Mouse (Mus musculus) midbrain, embryonic 14.5 days (tissue): Measurements from ENCODE around the gene Kera. TPM values are rescaled to one million over a fixed set of nuclear protein-coding genes. Genes with fewer than 3 reads are reported as not detected.

Source experiments
- ATAC-seq: fragments of 200-750 bp; cut with Nextera tagmentation; 2 replicates; pipeline ENCODE4 v1.8.0; 2017; ENCODE audit warnings: moderate number of reproducible peaks, moderate library complexity; ENCODE audit not compliant: low FRiP score, low TSS enrichment
- DNase-seq: peaks from one replicate; pipeline ENCODE4 v3.0.0-alpha.2; 2015
- H3K27ac ChIP-seq: fragments of 300-500 bp; sonication (generic); replicated peaks from 2 replicates; pipeline ENCODE4 v1.5.1; 2014; ENCODE audit warnings: mild to moderate bottlenecking, low read depth, low read length, moderate library complexity
- H3K27me3 ChIP-seq: fragments of 300-500 bp; sonication (generic); 2 replicates; pipeline ENCODE4 v1.6.1; 2014; ENCODE audit warnings: low read length, control low read depth, mixed read lengths; ENCODE audit not compliant: control insufficient read depth, insufficient read depth
- H3K36me3 ChIP-seq: fragments of 300-500 bp; sonication (generic); 2 replicates; pipeline ENCODE4 v1.6.1; 2014; ENCODE audit warnings: low read length, control low read depth; ENCODE audit not compliant: control insufficient read depth, insufficient read depth
- H3K4me1 ChIP-seq: fragments of 300-500 bp; sonication (generic); 2 replicates; pipeline ENCODE4 v1.6.1; 2014; ENCODE audit warnings: mild to moderate bottlenecking, antibody characterized with exemption, low read length, control low read depth; ENCODE audit not compliant: control insufficient read depth, insufficient read depth
- H3K4me2 ChIP-seq: fragments of 300-500 bp; sonication (generic); 2 replicates; pipeline ENCODE4 v1.6.1; 2014; ENCODE audit warnings: mild to moderate bottlenecking, low read length, moderate library complexity
- H3K4me3 ChIP-seq: fragments of 300-500 bp; sonication (generic); replicated peaks from 2 replicates; pipeline ENCODE4 v1.5.1; 2014; ENCODE audit warnings: low read depth, low read length
- H3K9ac ChIP-seq: fragments of 300-500 bp; sonication (generic); replicated peaks from 2 replicates; pipeline ENCODE4 v1.6.1; 2014; ENCODE audit warnings: mild to moderate bottlenecking, low read length, moderate library complexity
- H3K9me3 ChIP-seq: fragments of 300-500 bp; sonication (generic); 2 replicates; pipeline ENCODE4 v1.6.1; 2016; ENCODE audit warnings: low read length, control low read depth, mixed read lengths; ENCODE audit not compliant: control insufficient read depth
- WGBS: fragments of 180-500 bp; shearing (Covaris S2); extraction: QIAGEN DNeasy Blood & Tissue Kit; methylation state at CpG from one replicate; pipeline ENCODE4 v1.1.7; 2014; 5-methylcytosine and 5-hydroxymethylcytosine counted together
- polyA plus RNA-seq: library from polyadenylated mRNA; unstranded; fragments of >200 nt; fragmentation: Nextera tagmentation; extraction: Ambion mirVana; gene quantifications from 2 replicates; pipeline ENCODE4 v1.2.1, GENCODE M21; 2014

The Kera gene
- polyA plus RNA-seq, 1 experiment from 2014 or later = 0.09 TPM

DNA sequence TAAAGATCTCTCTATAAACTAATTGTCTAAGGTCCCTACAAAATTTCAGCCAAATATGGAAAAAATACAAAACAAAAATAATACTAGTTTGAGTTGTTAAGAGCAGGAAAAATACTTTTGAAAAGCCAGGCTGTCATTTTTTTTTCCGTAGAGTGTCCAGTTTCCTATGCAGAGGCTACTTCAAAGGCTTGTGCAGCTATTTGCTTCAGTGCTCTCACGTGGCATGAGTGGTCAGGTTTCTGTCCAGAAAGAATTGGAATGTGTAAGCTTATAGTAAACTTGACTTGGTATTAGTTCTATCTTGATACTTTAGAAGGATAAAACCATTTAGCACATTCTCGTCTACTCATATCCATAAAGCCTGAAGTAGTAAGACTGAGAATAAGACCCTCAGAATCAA is 15.0 kb upstream of the Kera start:
- Histone ChIP-seq H3K27me3 (no peaks in the 10 kb centered on the region), H3K9ac (no peak overlapping the region), H3K27ac (no peak overlapping the region), H3K9me3 (no peaks in the 10 kb centered on the region), H3K4me3 (no peak overlapping the region), H3K4me1 (no peaks in the 10 kb centered on the region), H3K36me3 (no peaks in the 10 kb centered on the region), H3K4me2 (no peak overlapping the region)
- ATAC-seq = no peak
- no peak for DNase-seq
- WGBS = 72% methylated on average over 3 of the region's 3 CpGs

DNA sequence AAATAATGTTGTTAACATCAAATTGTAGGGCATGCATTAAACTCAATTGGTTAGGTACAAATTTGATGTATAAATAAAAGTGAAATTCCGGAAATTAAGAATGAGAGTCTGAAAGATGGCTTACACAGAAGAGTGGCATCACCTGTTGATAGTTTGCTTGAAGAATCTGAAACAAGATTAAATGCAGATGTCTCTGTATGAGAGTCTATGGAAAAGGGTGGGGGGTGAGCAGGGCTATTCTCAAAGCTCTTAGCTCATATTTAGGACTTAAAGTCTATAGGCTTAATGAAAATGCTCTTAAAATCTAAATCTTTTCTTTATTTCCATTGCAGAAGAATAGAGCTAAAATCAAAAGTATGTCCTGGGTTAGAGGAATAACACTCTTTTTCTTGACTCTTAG is 11.0 kb upstream of the Kera start:
- Histone ChIP-seq H3K4me1 (no peaks in the 10 kb centered on the region), H3K9me3 (no peaks in the 10 kb centered on the region), H3K4me2 (no peak overlapping the region), H3K9ac (no peak overlapping the region), H3K36me3 (no peaks in the 10 kb centered on the region), H3K27ac (no peak overlapping the region), H3K4me3 (no peak overlapping the region), H3K27me3 (no peaks in the 10 kb centered on the region)
- ATAC-seq (no peak), DNase-seq (no peak)
- whole genome bisulfite sequencing = 91% methylated on average over 1 of the region's 1 CpGs

DNA sequence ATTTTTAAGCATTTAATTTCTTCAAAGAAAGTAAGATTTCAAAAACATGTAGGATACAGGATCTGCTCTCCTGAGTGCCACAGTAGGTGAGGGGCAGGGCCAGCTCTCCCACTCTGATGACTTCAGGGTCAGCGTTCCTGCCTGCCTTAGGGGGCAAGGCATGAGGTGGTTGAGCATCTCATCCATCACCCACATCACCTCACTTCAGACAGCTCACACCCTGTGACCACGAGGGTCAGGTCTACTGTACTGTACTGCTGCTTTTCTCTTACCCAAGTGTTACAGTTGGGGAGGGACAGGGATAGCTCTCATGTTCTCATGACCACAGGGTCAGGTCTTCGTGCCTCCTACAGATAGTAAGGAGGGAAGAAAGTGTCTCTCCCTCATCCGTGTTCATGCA is 4.9 kb upstream of the Kera start:
- H3K4me1 ChIP-seq = no peaks in the 10 kb centered on the region
- no peaks in the 10 kb centered on the region for H3K9me3 ChIP-seq
- ATAC-seq = no peak
- no peak overlapping the region for H3K4me3 ChIP-seq
- no peaks in the 10 kb centered on the region for H3K27me3 ChIP-seq
- H3K36me3 ChIP-seq = no peaks in the 10 kb centered on the region
- WGBS = 85% methylated on average over 4 of the region's 4 CpGs
- H3K27ac ChIP-seq = no peak overlapping the region
- no peak for DNase-seq
- no peak overlapping the region for H3K4me2 ChIP-seq
- H3K9ac ChIP-seq = no peak overlapping the region

DNA sequence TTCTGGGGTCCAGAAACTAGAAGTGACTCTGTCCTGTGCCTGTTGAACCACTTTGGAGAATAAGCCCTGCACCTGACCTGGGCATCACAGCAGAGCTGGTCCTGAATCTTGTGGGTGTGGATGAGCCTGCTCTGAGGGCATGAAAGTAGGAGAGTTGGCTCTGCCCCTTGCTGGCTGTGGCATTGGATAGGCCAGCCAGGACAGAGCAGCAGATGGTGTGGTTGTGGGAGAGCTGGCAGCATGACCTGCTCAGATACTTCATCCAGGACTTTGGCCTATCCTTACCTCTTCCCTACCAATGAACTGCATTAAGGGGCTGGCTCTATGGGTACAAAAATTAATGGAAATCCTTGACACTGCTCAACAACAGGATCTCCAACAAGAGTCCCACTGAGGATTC is 3.4 kb upstream of the Kera start:
- ATAC-seq = no peak
- Histone ChIP-seq H3K4me1 (no peaks in the 10 kb centered on the region), H3K27ac (no peak overlapping the region), H3K9me3 (no peaks in the 10 kb centered on the region), H3K4me2 (no peak overlapping the region), H3K36me3 (no peaks in the 10 kb centered on the region), H3K9ac (no peak overlapping the region), H3K4me3 (no peak overlapping the region), H3K27me3 (no peaks in the 10 kb centered on the region)
- DNase-seq = no peak

DNA sequence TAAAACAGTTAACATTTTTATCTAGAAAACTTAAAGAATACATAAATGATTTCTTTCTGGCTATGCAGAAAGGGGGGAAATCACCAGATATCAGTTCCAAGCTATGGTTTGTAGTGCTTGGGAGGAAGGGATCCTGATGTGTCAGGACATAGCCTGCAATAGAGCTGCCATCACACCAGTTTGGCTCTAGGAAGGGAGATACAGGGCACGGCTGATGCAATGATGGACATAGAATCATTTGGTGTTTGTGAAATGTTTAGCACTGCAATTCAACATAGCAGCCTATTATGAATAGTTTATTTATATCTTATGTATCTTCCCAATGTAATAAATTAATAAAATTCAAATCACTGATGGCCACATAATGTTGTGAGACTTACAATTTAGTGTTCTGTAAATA is 15.6 kb downstream of the Kera start:
- Histone ChIP-seq H3K4me1 (no peaks in the 10 kb centered on the region), H3K27me3 (no peaks in the 10 kb centered on the region), H3K9ac (no peak overlapping the region), H3K9me3 (no peaks in the 10 kb centered on the region), H3K36me3 (no peaks in the 10 kb centered on the region), H3K27ac (no peak overlapping the region), H3K4me2 (no peak overlapping the region), H3K4me3 (no peak overlapping the region)
- no peak for ATAC-seq
- DNase-seq = no peak
- 97% methylated on average over 1 of the region's 1 CpGs for whole genome bisulfite sequencing

DNA sequence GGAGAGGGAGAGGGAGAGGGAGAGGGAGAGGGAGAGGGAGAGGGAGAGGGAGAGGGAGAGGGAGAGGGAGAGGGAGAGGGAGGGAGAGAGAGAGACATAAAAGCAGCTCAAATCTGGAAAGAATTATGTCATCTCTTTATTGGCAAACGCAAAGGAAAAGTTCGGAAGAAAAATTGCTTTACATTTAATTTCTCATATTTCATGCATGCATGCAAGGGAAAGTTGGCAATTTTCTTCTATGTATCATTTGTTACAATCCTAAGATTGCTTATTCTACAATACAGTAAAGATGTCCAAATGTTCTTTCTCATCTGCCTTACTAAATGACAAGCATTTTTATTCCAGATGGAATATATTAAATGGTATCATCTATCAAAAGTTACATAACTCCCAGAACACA is 17.7 kb downstream of the Kera start:
- no peak overlapping the region for H3K4me2 ChIP-seq
- no peak overlapping the region for H3K27ac ChIP-seq
- no peaks in the 10 kb centered on the region for H3K36me3 ChIP-seq
- H3K27me3 ChIP-seq = no peaks in the 10 kb centered on the region
- ATAC-seq (no peak), DNase-seq (no peak)
- H3K4me3 ChIP-seq = no peak overlapping the region
- WGBS = 92% methylated on average over 2 of the region's 2 CpGs
- H3K9me3 ChIP-seq = no peaks in the 10 kb centered on the region
- H3K4me1 ChIP-seq = no peaks in the 10 kb centered on the region
- H3K9ac ChIP-seq = no peak overlapping the region

DNA sequence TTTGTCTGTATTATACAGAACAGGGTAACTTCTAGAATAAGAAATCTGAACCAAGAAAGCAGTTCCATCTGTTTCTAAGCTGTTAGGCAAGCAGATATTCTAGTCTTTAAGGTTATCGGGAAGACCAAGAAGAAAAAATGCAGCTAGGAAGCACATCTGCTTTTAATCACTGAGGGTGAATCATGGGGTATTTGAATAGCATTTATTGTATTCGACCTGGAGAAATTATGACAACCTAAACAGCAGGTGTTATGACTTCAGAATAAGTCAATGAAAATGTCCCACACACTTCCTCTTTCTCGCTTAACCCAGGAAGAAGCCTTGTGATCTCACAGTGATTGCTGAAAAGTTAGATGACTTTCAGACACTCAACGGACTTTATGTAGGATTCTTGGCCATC is 18.4 kb downstream of the Kera start:
- no peak for ATAC-seq
- no peaks in the 10 kb centered on the region for H3K4me1 ChIP-seq
- no peaks in the 10 kb centered on the region for H3K27me3 ChIP-seq
- no peak for DNase-seq
- no peaks in the 10 kb centered on the region for H3K36me3 ChIP-seq
- H3K4me3 ChIP-seq = no peak overlapping the region
- no peak overlapping the region for H3K9ac ChIP-seq
- WGBS = 81% methylated on average over 4 of the region's 4 CpGs
- H3K9me3 ChIP-seq = no peaks in the 10 kb centered on the region
- H3K27ac ChIP-seq = no peak overlapping the region
- no peak overlapping the region for H3K4me2 ChIP-seq

DNA sequence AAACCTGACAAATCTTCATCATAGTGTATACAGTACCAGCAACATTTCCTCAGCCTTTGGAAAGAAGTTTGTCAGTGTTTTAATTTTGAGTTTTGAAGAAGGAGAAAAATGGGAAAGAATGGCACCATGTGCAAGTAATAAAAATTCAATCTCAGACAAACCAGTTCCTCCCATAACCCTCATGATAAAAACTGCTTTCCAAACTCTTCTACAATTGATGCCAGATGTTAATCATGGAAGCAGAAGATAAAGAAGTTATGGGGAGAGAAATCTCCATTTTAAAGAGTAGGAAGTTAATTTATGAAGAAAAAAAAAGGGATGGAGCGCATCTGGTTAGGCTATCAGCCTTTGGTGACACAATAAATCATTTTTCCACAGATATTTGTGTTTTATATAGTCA is 19.9 kb downstream of the Kera start:
- H3K4me2 ChIP-seq = no peak overlapping the region
- H3K27me3 ChIP-seq = no peaks in the 10 kb centered on the region
- H3K36me3 ChIP-seq = no peaks in the 10 kb centered on the region
- H3K4me1 ChIP-seq = no peaks in the 10 kb centered on the region
- H3K27ac ChIP-seq = no peak overlapping the region
- ATAC-seq (no peak), DNase-seq (no peak)
- H3K9me3 ChIP-seq = no peaks in the 10 kb centered on the region
- WGBS = 96% methylated on average over 1 of the region's 1 CpGs
- H3K9ac ChIP-seq = no peak overlapping the region
- no peak overlapping the region for H3K4me3 ChIP-seq

DNA sequence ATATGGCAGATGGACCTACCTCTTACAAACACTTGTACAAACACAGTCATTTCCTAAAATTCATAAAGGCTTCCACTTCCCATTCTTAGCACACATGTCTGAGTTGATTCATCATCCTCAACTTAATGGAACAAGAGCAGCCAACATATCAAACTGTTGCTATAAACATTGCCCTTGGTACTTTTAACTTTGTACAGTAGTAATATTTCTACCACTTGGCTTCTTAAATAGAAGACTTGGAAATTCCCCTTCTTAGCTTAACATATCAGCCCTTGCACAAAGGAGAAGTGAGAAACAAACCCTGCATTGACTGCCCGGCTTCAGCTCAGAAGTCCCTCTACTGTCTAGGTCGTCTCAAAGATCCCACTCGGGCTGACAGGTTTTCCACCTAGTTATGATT is 24.4 kb downstream of the Kera start:
- no peak overlapping the region for H3K4me2 ChIP-seq
- DNase-seq (no peak), ATAC-seq (no peak)
- H3K36me3 ChIP-seq = no peaks in the 10 kb centered on the region
- WGBS = 91% methylated on average over 3 of the region's 3 CpGs
- H3K9ac ChIP-seq = no peak overlapping the region
- H3K27ac ChIP-seq = no peak overlapping the region
- no peaks in the 10 kb centered on the region for H3K9me3 ChIP-seq
- no peaks in the 10 kb centered on the region for H3K27me3 ChIP-seq
- H3K4me3 ChIP-seq = no peak overlapping the region
- H3K4me1 ChIP-seq = no peaks in the 10 kb centered on the region
